Mouse (Mus musculus): ENCODE results near the gene Adcy7. TPM values are rescaled to one million over a fixed set of nuclear protein-coding genes. Genes with fewer than 3 reads are reported as not detected.

Gene Adcy7
- total RNA-seq, 2 experiments from 2014 or later: 5.7 to 11.4 TPM

DNA sequence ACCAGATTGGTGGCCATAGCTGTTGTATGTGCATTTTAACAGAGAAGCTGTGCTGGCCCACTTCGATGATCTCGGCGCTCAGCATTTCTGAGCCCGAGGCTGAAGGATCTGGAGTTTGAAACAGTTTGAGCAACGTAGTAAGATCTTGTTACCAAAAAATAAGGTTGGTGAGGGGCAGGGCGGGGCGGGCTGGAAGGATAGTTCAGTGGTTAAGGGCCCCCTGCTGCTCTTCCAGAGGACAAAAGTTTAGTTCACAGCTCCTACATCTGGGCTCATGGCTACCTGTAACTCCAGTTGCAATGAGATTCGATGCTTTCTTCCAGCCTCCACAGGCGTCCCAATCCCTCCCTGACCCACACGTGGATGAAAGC lies 26.5 kb downstream of the Adcy7 start:
- no peak for DNase-seq (ENCODE audit: low spot score in 2 of 2)

DNA sequence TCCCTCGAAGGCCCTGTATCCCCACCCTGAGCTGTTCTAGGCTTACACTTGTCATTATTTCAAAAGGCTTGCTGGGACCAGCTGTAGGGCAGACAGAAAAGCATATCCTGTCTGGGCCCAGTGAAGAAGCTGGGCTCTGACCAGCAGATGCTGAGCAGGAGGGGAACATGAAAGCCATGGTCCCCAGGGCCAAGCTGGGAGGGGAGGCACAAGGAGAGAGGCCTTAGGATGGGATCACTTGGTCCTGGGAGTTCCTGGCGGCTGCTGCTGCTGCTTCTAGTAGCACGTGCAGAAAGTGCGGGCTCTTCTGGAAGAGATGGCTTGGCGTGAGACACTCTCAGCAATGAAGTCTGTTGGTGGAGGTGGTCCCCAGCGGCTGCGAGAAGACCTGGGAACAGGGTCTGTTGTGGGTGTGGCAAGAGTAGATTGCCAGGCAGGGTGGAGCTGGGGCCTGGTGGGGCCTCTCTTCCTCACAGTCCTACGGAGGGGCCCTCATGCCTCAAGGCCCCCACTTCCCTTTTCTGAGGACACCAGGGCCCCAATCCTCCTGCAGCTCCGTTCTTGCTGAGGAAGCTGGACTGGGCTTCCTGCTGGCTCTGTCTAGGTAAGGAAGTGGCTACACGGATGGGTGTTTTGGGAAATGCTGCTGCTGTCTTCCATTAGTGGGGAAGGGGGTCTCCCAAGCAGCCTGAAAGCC lies 27.9 kb downstream of the Adcy7 start:
- no peak for DNase-seq (ENCODE audit: low spot score in 2 of 2)

DNA sequence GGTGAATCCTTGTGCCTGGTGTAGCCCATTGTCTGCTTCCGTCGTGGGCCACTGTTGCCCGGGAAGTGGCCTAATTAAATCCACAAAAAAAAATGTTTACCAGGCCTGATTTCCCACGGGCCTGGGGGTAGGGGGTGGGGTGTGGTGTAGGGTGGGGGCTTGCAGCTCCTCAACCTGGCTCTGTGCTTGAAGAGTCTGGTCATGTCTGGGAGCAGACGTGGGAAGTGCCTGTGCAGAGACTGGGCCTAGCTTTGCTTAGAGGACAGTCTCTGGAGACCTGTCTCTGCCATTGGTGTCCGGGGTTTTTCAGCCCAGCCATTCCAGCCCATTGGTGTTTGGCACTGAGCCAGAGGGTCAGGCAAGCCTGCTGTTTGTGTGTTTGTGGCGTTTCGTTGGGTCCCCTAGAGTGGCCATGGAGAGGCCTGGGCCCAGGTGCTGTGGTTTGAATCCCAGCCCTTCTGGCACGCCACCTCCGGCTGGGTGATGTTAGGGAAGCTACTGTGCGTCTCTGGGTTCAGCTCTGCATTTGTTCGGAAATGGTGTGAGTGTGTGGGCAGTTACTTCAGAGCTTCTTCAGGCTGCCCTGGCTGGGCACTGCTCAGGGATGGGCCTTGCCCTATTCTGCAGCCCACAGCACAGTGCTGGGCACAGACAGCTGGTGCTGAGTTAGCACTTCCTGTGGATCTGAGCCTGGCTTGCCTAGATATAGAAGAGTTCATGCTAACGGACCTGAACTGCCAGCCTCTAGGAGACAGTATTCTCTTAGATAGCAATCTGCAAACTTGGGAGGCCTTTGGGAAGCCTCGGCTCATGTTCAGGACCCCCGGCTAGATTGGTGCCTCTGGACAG lies 29.6 kb downstream of the Adcy7 start:
- no peak for DNase-seq (ENCODE audit: low spot score in 2 of 2)

DNA sequence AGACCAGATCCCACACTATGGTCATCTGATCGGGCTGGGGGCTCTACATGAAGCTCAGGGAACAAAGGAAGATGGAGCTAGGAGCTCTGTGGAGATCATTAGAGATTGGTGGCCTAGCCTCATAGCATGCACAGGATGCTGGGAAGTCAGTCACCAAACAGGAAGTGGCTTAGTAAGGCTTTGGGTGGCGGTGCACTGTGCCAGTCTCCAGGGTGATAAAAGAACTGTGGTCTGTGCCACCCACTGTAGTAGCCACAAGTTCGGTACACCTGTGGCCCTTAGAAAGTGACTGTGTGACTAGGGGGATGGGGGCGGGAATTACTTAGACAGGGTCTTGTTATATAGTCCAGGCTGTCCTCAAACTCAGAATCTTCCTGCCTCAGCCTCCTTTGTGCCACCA lies 33.6 kb downstream of the Adcy7 start:
- no peak for DNase-seq (ENCODE audit: low spot score in 2 of 2)

DNA sequence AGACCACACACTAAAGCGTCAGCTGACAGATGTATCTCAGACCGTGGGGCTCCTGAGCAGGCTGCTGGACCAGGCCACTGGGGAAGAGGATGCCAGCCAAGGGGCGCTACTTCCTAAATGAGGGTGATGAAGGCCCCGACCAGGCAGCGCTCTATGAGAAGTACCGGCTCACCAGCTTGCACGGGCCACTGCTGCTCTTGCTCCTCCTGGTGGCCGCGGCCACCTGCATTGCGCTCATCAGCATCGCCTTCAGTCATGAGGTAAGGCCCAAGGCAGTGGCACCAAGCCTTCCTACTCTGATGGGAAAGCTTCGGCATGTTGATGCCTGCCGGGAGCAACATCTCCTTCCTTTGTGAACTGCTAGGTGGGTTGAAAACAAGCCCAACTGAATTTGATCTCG lies 34.3 kb downstream of the Adcy7 start:
- no peak for DNase-seq (ENCODE audit: low spot score in 2 of 2)

DNA sequence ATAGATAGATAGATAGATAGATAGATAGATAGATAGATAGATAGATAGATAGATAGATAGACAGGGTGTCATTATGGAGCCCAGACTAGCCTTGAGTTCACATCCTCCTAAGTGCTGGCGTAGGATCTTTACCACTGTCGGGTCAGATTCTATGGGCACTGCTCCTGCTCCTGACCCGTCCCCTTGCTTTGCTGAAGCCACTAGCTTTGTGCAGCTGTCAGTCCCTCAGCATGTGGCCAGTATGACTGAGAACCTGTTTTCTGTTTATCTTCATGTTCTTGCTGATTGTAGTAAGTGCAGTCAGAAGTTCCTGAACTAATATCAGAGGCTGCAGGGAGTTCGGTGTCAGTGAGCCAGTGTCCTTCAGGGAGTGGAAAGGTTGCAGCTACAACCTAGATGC lies 35.5 kb downstream of the Adcy7 start:
- no peak for DNase-seq (ENCODE audit: low spot score in 2 of 2)

DNA sequence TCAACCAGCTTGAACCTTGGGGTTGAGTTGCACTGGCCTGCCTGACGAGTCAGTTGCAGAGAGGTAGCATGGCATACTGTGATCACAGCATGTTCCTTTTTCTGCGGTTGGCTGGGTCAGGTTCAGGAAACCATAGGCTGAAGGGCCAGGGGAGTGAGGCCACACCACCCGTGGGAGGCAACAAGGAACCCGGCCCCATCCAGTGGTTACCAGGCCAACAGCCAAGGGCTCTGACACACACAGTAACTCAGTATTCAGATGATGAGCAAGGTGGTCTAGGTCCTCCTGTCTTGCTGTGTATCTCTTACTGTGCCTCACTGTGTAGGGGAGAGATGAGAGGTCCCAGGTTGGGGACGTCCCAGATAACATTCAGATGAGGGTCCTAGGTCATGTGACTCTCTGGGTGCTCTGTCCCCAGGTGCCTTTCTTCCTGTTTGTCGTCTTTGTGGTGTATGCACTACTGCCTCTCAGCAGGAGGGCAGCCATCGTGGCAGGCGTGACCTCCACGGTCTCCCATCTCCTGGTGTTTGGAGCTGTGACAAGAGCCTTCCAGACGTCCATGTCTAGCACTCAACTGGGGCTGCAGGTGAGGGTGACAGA lies 37.2 kb downstream of the Adcy7 start:
- no peak for DNase-seq (ENCODE audit: low spot score in 2 of 2)

DNA sequence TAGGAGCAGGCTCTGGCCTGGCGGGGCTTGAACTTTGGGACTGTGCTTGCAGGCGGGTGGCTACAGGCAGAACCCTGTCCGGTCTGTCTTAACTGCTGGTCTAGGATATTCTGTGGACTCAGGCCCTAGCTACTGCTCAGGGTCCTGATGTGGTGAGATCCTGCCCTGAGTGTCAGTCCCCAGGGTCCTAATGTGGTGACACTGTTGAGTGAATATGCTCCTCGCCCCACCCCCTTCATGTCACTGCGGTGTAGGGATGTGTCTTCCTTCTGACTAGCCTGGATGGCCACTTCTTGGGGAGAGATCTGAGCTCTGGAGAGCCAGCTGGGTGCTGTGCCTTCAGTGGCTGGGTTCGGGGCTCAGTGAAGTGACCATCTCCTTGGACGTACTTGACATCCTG lies 37.7 kb downstream of the Adcy7 start:
- no peak for DNase-seq (ENCODE audit: low spot score in 2 of 2)

DNA sequence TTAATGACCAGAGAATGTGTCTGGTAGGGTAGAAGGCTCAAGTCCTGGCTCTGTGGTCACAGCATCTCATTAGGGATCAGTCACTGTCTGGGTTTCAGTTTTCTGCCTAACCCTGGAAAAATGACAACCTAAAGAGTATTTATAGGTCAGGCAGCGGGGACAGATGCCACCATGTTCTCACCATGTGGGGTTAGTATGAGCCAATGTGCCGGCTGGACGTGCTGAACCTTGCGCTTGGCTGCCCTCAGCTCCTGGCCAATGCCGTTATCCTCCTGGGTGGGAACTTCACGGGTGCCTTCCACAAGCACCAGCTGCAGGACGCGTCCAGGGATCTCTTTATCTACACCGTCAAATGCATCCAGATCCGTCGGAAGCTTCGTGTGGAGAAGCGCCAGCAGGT lies 38.1 kb downstream of the Adcy7 start:
- DNase-seq (ENCODE audit: low spot score in 2 of 2): no peak

DNA sequence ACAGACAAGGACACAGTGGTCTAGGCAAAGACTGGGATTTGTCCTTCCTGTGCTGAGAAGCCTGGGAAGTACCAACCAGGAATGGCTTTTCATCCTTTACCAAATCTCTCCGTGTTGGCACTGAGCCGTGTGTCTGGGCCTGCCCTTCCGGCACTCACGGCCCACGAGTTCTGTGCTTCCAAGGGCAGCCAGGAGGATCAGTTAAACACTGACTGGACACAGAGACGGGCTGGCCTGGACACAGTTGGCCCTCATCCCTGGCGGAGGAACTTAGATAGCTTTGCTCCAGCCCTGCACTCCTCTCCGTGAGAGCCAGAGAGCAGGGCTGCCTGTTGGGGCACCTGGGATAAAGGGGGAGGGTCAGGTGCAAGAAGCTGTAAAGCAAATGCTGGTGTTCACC lies 40.8 kb downstream of the Adcy7 start:
- peak; percentile 37 to 49 for DNase-seq (ENCODE audit: low spot score in 2 of 2)

DNA sequence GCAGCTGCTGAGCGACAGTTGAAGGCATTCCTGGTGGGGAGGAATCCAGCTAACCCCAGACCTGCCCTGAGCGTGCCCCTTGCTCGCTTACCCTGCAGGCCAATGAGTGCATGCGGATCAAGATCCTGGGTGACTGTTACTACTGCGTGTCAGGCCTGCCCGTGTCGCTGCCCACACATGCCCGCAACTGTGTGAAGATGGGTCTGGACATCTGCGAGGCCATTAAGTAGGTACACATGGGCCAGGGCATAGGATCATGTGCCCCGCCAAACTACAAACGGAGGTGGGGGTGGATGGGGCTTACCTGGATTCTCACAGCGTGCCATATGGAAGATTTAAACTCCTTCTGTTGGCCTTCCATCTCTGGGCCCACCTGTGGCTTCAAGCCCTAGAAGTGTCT lies 41.8 kb downstream of the Adcy7 start:
- DNase-seq (ENCODE audit: low spot score in 2 of 2): peak in 1 of 2 experiments; percentile 18

DNA sequence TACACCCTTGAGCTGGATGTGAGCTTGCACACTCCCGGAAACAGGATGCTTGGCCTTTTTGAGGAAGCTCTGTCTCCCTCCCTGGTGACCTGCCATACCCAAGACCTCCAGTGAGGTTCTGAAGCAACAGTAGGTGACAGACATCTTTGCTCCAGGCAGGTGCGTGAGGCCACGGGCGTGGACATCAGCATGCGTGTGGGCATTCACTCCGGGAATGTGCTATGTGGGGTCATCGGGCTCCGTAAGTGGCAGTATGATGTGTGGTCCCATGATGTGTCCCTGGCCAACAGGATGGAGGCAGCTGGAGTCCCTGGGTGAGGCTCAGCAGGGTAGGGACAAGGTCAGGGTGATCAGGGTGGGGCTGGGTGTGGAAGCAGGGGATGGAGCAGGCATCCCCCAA lies 43.1 kb downstream of the Adcy7 start:
- no peak for DNase-seq (ENCODE audit: low spot score in 2 of 2)

DNA sequence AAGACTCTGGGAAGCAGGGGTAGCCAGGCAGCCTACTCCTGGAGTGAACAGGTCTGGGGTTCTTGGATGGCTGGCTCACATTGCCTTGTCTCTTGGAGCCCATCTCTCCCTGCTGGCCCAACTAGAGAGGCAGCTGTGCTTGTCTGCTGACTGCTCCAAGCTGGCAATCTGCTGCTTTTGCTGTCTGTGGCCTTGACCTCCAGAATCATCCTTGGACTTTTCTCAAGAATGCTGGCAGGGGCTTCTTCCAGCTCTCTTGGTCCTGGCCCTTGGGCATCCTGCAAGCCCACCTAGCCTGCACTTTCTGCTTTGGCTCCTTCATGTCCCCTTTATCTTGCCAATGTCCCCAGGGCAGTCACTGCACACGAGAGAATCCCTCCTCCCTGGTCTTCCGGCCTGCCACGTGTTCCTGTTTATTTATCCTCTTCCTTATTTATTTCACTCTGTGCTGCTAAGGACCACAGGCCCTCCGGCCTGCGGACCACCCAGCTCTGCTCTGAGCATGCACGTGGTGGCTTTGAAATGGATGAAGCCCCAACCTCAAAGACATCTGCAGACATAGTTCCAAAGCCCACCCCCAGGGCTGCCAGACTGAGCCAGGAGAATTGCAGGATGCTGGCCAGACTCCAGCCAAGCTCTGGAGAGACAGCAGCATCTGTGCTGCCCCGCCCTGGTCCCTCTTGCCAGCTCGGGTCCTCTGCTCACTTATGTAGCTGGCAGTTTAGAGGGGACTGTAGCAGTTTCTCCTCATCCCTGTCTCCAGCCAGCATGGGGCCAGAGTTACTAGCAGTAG lies 44.1 kb downstream of the Adcy7 start:
- peak in 1 of 2 experiments; percentile 24 for DNase-seq (ENCODE audit: low spot score in 2 of 2)

DNA sequence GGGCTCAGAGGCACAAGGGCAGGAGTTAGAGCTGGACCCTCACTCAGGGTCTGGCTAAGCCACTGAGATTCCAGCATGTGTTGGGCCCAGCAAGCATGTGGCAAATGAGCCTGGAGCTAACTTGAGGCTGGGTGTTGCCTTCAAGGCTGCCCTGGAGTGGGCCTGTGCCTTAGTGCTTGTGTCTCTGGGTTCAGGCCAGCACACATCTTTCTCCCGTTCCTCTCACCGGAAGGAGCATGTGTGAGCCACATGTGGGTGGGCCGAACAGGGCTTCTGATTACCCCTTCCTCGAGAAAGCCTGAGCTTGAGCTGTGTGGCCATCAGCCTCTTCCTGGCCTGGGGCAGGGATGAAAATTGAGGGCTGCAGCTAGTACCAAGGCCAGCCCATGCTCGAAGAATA lies 45.1 kb downstream of the Adcy7 start:
- peak in 1 of 2 experiments; percentile 18 for DNase-seq (ENCODE audit: low spot score in 2 of 2)

DNA sequence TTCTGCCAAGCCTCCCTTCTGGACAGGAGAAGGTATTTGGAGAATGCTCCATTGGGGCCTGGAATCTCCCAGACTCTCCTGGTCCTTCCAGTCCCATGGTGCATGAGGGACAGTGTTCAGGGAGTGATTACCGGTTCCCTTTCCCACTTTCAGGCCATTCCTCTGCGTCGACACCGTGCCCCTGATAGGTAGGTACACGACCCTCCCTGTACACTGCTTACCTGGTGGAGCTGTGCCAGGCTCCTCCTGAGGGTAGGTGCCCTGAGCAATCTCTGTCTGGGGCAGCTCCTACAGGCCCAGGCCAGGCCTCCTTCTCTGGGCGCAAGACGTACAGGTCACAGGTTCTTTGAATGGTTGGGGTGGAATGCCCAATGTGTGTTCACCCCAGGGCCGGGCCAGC lies 45.9 kb downstream of the Adcy7 start:
- DNase-seq (ENCODE audit: low spot score in 2 of 2): no peak

DNA sequence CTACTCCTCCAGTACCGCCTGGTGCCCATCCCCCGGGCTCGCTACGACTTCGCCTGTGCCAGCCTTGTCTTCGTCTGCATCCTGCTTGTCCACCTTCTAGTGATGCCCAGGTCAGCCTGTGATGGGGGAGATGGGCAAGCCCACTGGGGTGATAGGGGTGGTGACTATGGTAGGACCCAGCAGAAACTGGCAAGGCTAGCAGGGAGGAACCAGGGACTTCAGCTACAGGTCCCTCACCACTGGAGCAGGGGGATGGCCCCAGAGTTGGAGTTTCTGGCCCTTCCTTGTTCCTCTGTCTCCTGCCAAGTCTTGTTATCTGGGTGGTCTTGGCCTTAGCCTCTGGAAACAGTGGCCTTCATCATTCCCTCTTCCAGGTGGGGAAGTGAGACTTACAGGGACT lies 47.9 kb downstream of the Adcy7 start:
- DNase-seq (ENCODE audit: low spot score in 2 of 2): no peak

DNA sequence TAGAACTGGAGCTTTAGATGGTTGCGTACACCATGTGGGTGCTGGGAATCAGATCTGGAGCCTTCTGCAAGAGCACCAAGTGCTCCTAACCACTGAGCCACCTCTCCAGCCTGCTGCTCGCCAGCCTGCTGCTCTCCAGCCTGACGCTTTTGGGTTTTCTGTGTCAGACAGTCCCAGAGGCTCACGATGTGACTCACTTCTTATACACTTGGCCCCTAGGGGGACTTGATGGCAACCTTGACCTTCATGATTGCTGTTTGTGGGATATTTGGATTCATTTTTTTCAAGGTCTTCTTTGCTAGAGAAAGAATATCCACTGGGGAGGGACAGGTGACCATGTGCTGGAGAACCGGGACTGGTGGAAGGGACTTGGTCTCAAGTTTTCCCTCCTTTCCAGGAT lies 49.2 kb downstream of the Adcy7 start:
- DNase-seq (ENCODE audit: low spot score in 2 of 2): no peak

DNA sequence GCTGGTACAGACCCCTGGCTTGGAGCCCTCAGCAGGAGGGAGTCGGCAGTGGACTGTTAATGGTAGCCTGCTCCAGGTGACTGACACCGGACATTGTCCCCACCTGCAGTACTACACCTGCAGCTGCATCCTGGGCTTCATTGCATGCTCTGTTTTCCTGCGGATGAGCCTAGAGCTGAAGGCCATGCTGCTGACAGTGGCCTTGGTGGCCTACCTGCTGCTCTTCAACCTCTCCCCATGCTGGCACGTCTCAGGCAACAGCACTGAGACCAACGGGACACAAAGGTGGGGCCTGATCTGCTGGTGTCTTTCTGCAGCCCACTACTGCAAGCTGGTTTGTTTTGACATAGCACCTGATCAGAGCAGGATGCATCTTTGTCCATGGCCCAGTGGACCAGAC lies 51.3 kb downstream of the Adcy7 start:
- DNase-seq (ENCODE audit: low spot score in 2 of 2): no peak

DNA sequence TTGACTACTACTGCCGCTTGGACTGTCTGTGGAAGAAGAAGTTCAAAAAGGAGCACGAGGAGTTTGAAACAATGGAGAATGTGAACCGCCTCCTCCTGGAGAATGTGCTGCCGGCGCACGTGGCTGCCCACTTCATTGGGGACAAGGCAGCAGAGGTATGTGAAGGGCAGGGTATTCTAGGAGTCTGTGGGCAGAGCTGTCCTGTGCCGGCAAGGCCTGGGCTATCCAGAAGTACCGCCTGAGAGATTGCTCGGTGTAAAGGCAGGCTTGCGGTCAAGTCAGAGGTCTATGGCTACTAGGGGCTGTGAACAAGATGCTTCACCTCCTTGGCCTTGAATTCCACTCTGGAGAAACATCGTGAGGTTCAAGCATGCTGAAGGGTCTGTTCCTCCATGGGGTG lies 52.6 kb downstream of the Adcy7 start:
- DNase-seq (ENCODE audit: low spot score in 2 of 2): no peak

DNA sequence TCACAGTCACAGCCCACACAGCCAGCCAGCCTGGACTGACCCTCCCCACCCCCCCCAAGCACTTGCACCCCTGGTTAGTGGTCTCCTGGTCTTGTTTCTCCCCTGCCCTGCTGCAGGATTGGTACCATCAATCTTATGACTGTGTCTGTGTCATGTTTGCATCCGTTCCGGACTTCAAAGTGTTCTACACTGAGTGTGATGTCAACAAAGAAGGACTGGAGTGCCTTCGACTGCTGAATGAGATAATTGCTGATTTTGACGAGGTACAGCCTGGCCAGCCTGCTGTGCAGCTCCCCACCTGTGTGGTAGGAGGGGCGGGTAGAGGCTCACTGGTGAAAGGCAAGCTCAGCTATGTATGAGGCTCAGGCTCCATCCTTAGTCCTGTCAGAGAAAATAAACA lies 53.0 kb downstream of the Adcy7 start:
- DNase-seq (ENCODE audit: low spot score in 2 of 2): no peak

DNA sequence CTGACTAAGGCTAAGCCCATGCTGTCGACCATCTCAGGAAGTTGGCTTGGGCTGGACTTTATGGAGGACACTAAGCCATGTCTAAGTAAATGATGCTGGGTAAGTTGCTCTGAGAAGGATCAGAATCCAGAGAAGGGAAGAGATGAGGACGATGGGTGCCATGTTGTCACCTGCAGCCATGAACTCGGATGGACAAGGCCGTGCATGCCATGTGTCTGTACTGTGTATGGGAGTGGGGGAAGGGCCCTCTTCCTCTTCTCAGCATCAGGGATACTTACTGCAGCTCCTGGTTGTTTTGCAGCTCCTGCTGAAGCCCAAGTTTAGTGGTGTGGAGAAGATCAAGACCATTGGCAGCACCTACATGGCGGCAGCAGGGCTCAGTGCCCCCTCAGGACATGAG lies 53.6 kb downstream of the Adcy7 start:
- DNase-seq (ENCODE audit: low spot score in 2 of 2): no peak

DNA sequence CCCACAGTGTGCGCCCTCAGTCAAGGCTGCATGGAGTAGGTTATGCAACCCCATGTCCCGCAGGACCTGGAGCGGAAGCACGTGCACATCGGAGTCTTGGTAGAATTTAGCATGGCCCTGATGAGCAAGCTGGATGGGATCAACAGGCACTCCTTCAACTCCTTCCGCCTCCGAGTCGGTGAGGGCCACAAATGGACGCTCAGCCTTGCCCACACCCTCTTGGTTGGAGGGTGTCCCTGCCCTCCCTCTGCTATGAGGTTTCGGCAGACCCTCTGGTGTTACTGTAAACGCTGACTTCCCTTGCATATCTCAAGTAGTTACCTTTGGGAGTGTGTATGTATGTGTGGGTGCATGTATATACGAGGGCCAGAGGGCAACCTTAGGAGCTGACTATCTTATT lies 54.1 kb downstream of the Adcy7 start:
- DNase-seq (ENCODE audit: low spot score in 2 of 2): no peak
